Mouse (Mus musculus) left cerebral cortex, adult 18-20 months (tissue): ENCODE data around the gene Ptpn11. TPM values are rescaled to one million over a fixed set of nuclear protein-coding genes. Genes with fewer than 3 reads are reported as not detected.

Experiments used
- DNase-seq, 2 experiments: peaks; one replicate each; pipeline ENCODE4 v3.0.0; 2021 to 2022; ENCODE audit warnings: low spot score in 2 of 2, mixed read lengths in 1 of 2
- total RNA-seq, 2 experiments: library from RNA; stranded (reverse); gene quantifications; 2 replicates each; pipeline ENCODE4 v1.2.3; 2021

The Ptpn11 gene
- total RNA-seq, 2 experiments from 2014 or later = 96.8 to 105 TPM

- no peak for DNase-seq
Observed at GRCm38 (mm10) chr5:121131801-121132200, 59.4 kb downstream of the Ptpn11 start.

DNA sequence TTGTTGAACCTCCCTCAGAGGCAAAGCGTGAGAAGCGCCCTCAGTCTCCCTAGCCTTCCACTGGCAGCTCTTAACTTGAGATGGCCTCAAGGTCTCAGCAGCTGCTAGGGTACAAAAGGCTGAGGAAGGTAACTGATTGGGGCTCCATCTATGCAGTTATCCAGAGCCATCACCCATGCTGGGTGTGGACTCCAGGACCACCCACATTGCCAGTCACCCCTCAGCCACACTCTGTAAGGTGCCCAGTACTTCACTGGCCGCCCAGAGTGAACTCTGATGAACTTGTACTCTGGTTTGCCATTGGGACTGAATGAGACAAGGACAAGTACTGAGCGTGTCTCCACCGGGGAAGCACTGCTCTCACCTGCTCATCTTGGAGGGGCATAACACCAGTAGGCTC, 61.9 kb downstream of the Ptpn11 start:
- no peak for DNase-seq

GRCm38 (mm10) chr5:121126051-121126450, 65.1 kb downstream of the Ptpn11 start:
- no peak for DNase-seq

GRCm38 (mm10) chr5:121125563-121125962, 65.6 kb downstream of the Ptpn11 start:
- no peak for DNase-seq

- DNase-seq = no peak
Observed at GRCm38 (mm10) chr5:121124208-121125185, 66.7 kb downstream of the Ptpn11 start.

DNA sequence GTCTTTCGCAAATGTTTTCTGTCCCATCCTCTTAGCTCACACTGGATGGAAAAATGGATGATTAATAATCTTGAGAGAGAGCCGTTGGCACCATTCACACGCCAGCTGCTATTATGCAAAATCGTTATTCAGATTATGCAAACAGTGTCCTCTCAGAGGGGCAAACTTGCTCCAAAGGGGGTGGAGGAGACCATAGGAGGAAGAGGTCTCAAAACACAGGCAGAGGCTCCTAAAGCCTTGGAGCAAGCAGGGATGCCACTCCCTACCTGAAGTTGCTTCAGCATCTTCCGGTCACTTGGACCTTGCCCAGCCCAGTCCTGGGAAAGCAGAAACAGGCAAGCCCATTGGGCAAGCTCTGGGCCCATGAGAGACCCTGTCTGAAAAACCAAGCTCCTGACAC, 67.8 kb downstream of the Ptpn11 start:
- DNase-seq = no peak

DNA sequence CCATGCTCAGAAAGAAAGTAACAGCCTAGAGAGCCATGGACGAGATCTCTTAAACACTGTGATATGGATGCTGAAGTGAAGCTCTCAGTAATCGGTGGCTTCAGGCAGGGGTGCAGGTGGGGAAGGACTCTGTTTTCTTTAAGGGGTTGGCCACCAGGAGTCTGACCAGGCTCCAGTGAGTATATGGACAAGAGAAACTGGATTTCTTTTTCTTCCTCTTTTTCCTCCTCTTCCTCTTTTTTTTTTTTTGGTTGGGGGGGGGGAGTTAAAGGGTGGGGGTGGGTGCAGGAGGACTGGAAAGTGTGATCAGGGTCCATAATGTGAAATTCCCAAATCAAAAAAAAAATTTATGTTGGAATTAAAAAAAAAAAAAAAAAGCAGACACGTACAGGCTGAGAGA, 68.6 kb downstream of the Ptpn11 start:
- no peak for DNase-seq

DNA sequence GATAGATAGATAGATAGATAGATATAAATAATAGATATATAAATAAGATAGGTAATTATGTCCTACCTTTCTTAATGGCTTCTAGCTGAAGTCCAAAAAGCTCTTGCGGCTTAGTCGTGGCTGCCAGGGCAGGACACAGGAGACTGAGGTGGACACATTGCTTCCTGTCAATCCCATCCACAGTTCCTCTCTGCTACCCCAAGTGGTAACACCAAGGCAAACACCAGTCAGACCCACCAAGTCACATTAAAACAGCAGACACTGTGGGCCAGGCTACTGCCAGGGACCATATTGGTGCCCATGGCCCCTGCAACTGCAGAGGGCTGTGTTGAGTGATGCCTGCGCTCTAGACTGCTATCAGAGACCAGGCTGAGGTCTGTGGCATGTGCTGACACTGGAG, 69.2 kb downstream of the Ptpn11 start:
- DNase-seq = no peak

DNA sequence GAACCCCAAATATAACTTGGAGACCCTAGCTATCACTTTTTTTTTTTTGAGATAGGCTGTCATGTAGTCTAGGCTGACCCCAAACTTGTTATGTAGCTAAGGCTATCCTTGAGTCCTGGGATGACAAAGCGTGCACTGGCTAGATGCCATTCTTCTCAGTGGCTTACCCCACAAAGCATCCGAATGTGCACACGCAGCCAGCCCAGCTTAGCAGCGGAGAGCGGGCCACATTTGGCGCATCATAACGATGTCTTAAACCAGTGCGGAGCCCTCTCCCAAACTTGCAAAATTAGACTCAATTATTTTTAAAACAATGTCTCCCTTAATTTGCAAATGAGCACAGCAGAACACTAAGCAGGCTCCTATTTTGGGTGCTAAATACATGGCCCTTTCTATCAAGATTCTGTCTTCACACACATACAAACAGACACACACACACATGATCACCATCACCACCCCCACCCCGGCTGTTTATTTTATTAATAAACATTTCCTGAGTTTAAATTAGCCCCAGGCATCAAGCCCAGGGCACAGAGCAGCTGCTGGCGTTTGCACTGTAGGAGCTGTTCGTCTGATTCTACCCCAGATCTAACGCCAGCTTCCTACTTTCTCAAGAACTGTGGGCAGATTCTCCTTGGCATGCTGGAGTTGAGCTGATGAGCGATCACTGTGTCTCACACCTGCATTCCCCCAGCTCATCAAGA, 71.7 kb downstream of the Ptpn11 start:
- DNase-seq = peak; percentile 38 to 58

GRCm38 (mm10) chr5:121118345-121118744, 72.9 kb downstream of the Ptpn11 start:
- DNase-seq = no peak

DNA sequence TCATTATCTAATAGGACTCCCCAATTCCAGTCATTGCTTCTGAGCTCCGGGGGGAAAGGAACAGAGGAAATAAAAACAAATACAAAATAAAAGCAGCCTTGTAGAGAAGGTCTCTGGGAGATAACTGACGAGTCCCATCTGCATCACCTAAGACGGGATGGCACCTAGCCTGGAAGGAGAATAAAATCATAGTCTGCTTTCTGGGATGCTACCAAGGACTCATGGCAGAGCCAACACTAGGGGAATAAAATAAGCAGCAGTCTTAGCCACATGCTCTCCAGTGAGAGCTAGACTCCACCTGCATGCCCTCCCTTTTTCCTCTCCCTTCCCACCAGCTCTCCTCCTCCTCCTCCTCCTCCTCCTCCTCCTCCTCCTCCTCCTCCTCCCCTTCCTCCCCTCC, 74.3 kb downstream of the Ptpn11 start:
- no peak for DNase-seq

GRCm38 (mm10) chr5:121115391-121116157, 75.6 kb downstream of the Ptpn11 start:
- DNase-seq = peak; percentile 24 to 49

- DNase-seq = peak; percentile 39 to 69
Observed at GRCm38 (mm10) chr5:121114151-121114550, 77.0 kb downstream of the Ptpn11 start.

DNA sequence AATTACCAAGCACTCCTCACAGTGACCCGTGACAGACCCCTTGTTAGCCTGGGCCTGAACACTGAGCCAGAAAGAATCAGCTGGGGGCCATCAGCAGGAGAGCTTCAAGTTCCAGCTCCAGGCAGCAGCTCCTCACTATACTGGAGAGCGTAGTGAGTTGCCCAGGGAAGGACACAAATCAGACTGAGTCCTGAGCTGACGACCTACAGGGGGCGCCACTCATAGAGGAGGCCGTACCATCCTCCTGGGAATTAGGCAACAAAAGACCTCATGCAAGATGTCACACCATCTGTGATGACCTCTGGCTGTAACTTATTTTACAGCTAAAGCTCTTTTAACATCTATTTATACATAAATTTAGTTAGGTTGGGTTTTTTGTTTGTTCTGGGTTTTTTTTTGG, 78.8 kb downstream of the Ptpn11 start:
- no peak for DNase-seq

GRCm38 (mm10) chr5:121111106-121111915, 79.9 kb downstream of the Ptpn11 start:
- DNase-seq = peak; percentile 42 to 66

DNA sequence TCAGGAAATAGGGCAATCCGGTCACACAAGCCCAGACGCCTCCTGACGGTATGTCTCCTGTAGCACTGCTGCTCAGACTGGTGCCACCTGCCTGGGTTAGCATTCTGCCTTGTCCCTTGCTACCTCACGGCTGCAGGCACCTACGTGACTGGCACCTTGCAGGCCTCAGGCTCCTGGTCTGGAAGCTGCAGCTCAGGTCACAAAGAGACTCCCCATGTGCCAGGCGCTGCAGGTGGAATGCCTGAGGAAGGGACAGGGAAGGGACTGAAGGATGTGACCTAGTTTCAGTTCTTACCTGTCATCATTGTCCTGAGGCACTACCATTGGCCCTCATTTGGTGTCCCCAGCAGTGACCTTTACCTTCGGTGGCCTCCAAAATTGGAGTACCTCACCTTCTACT, 82.0 kb downstream of the Ptpn11 start:
- no peak for DNase-seq

DNA sequence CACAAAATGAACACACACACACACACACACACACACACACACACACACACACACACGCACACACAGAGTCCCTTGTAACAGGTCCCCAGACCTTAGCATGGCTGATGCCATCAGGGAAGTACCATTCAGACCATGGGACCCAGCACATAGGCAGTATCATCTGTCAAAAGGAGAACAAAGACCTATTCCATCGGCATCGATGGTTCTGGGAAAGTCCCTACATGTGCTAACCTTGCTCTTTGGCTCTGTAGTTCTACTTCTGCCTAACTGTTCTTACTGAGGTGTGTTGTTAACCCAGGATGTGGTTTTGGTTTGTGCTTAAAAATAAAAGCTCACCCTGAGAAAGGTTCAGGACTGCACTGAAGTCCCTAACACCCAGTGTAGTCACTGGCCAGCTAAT, 84.3 kb downstream of the Ptpn11 start:
- DNase-seq = no peak

GRCm38 (mm10) chr5:121100886-121101580, 90.2 kb downstream of the Ptpn11 start:
- DNase-seq = no peak

DNA sequence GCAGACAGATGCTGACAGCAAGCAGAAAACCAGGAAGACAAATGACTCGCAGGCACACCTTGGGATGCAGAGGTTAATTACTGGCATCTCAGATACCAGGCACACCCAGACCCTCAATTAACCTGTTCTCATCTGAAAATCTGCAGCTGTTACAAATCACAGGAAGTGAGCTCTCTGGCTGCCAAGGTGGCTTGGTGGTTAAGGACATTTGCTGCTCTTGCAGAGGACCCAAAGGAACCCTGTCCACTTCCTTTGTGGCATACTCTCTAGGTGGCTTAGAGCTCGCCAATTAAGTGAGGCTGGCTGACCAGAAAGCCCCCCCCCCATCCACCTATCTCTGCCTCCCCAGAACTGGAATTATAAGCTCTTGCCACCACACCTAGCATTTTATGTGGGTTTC, 91.1 kb downstream of the Ptpn11 start:
- no peak for DNase-seq

DNA sequence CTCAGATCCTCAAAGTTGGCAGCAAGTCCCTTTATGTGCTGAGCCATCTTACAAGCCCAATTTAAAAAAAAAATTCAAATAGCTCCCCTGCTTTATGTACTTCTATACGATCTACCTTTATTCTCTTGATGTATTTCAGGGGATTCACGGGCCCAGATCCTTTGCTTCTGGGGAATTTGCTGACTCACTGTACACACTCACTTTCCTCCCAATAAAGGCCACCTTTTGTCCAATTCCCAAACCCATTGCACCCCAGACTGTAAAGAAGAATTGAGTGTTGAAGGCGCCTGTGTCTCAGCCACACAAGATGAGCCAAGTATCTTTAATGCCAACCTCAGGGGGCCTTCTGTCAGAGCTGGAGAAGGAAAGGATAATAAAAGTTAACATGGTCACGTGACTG, 93.2 kb downstream of the Ptpn11 start:
- DNase-seq = no peak
